Mouse (Mus musculus): ENCODE measurements at regions not wholly inside any gene's neighbourhood (a gene's known extent, or its start where the extent isn't known, plus 50 kb on each side); places are given as distances from the start of the nearest gene placed in this dataset.

GRCm38 (mm10) chr1:113703462-113703861 lies 1838.7 kb upstream of the Dsel start:
- 90% methylated on average over 1 of the region's 1 CpGs for WGBS
- H3K9me3 ChIP-seq (replicated peaks) = no peaks in the 10 kb centered on the region
- no peak for DNase-seq (ENCODE audit: low spot score)

DNA sequence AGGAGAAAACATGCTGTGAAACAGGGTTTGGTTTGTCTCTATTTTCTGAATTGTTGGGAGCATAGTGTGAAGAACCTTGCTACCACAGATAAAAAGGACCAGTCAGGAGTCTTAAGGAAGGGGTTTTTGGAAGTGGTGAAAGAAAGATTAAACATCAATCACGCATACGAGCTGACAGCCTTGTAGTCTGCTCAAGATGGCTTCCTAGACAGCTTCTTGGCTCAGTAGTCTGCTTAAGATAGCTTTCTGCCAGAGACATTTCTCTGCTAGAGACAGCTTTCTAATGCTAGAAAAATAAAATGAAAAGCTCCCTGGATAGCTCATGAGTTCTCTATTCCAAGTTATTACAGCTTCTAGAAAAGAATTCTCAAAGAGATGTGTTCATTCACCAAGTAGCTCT lies 1823.9 kb upstream of the Dsel start:
- H3K4me3 ChIP-seq = no peak overlapping the region
- no peaks in the 10 kb centered on the region for H3K27me3 ChIP-seq (ENCODE audit: low read depth, poor library complexity, severe bottlenecking)
- no peak overlapping the region for H3K27ac ChIP-seq (replicated peaks)
- H3K36me3 ChIP-seq = no peaks in the 10 kb centered on the region
- H3K4me1 ChIP-seq = no peaks in the 10 kb centered on the region
- 87% methylated on average over 2 of the region's 2 CpGs for WGBS
- no peaks in the 10 kb centered on the region for H3K9me3 ChIP-seq (replicated peaks)
- DNase-seq (ENCODE audit: low spot score) = no peak

More at GRCm38 (mm10) chr1:113703462-113703861, 1838.7 kb upstream of the Dsel start:
- Histone ChIP-seq H3K27me3 (ENCODE audit: low read depth, poor library complexity, severe bottlenecking) (no peaks in the 10 kb centered on the region), H3K27ac (replicated peaks) (no peak overlapping the region), H3K36me3 (no peaks in the 10 kb centered on the region), H3K4me1 (no peaks in the 10 kb centered on the region), H3K4me3 (no peak overlapping the region)

GRCm38 (mm10) chr1:113676301-113676871 lies 1811.7 kb upstream of the Dsel start:
- Histone ChIP-seq H3K27ac (replicated peaks) (0 out of 2 replicates have a peak overlapping the region, but pooled peaks have one; percentile 17), H3K27me3 (ENCODE audit: low read depth, poor library complexity, severe bottlenecking) (no peaks in the 10 kb centered on the region), H3K36me3 (no peaks in the 10 kb centered on the region), H3K9me3 (replicated peaks) (no peaks in the 10 kb centered on the region), H3K4me3 (no peak overlapping the region), H3K4me1 (peaks cover 7% of the 10 kb centered on the region)
- peak; percentile 29 for DNase-seq (ENCODE audit: low spot score)
- WGBS = 0% methylated on average over 1 of the region's 1 CpGs

- Histone ChIP-seq H3K36me3 (no peaks in the 10 kb centered on the region), H3K9me3 (replicated peaks) (no peaks in the 10 kb centered on the region), H3K27me3 (ENCODE audit: low read depth, poor library complexity, severe bottlenecking) (no peaks in the 10 kb centered on the region), H3K27ac (replicated peaks) (no peak overlapping the region), H3K4me1 (no peaks in the 10 kb centered on the region), H3K4me3 (no peak overlapping the region)
- 77% methylated on average over 1 of the region's 1 CpGs for WGBS
- no peak for DNase-seq (ENCODE audit: low spot score)
Measured at GRCm38 (mm10) chr1:113630898-113631297, 1766.2 kb upstream of the Dsel start.
